Mouse (Mus musculus) large intestine, adult 2 months (tissue): ENCODE measurements around the gene Gm11555. TPM values are rescaled to one million over a fixed set of nuclear protein-coding genes. Genes with fewer than 3 reads are reported as not detected.
"Not testable (repeated sequence)": the region's sequence is repeated elsewhere in the genome, so short reads cannot be mapped to it uniquely, and the experiment has no call there.

Experiments used
- DNase-seq: peaks from one replicate; pipeline ENCODE4 v3.0.0-alpha.2; 2012; ENCODE audit warnings: low read depth, low spot score
- WGBS: fragments of 180-500 bp; shearing (Covaris S2); methylation state at CpG from one replicate; pipeline ENCODE4 v1.1.7; 2018; 5-methylcytosine and 5-hydroxymethylcytosine counted together
- polyA plus RNA-seq: library from polyadenylated mRNA; depleted of rRNA; stranded (reverse); fragments of >200 nt; gene quantifications from 2 replicates; pipeline ENCODE4 v1.2.3, GENCODE M21; 2012; rRNA removed

The Gm11555 gene
- polyA plus RNA-seq, 1 experiment: not detected

GRCm38 (mm10) chr11:99610089-99610488, 39.9 kb downstream of the Gm11555 start, which contains the start of gene Gm11937:
TSS of gene Gm11937 (minus strand) at chr11:99610189.
- 44% methylated on average over 1 of the region's 2 CpGs for WGBS

GRCm38 (mm10) chr11:99609126-99609525, 40.9 kb downstream of the Gm11555 start:
- WGBS: 76% methylated on average over 1 of the region's 1 CpGs

More at GRCm38 (mm10) chr11:99610089-99610488, 39.9 kb downstream of the Gm11555 start, which contains the start of gene Gm11937:
- DNase-seq: not testable (repeated sequence)

GRCm38 (mm10) chr11:99603208-99603607, 46.8 kb downstream of the Gm11555 start, which contains the start of gene Gm11938:
TSS of gene Gm11938 (minus strand) at chr11:99603308.
- WGBS: 22% methylated on average over 1 of the region's 1 CpGs
- not testable (repeated sequence) for DNase-seq

More at GRCm38 (mm10) chr11:99609126-99609525, 40.9 kb downstream of the Gm11555 start:
- no peak for DNase-seq

Other genes starting within 250 kb of the Gm11555 start
- 3.9 and 4.5 TPM in 2 replicates for gene Krt12, start 228.0 kb downstream of the Gm11555 start, polyA plus RNA-seq
- 409 and 926 TPM in 2 replicates for gene Krt20, start 212.1 kb downstream of the Gm11555 start, polyA plus RNA-seq
- gene Krt23, start 157.1 kb downstream of the Gm11555 start, polyA plus RNA-seq: 1.0 and 2.8 TPM in 2 replicates
- gene Krt39, start 128.9 kb downstream of the Gm11555 start, polyA plus RNA-seq: not detected in 2 replicates
- not detected in 2 replicates for gene Krt40, start 107.1 kb downstream of the Gm11555 start, polyA plus RNA-seq
- not detected in 2 replicates for gene Krtap3-3, start 99.4 kb downstream of the Gm11555 start, polyA plus RNA-seq
- not detected in 2 replicates for gene Krtap3-2, start 93.4 kb downstream of the Gm11555 start, polyA plus RNA-seq
- gene Gm11939, start 90.8 kb downstream of the Gm11555 start, polyA plus RNA-seq: not detected in 2 replicates
- 0.30 and 0.55 TPM in 2 replicates for gene Krtap3-1, start 83.6 kb downstream of the Gm11555 start, polyA plus RNA-seq
- not detected in 2 replicates for gene Krtap1-5, start 69.2 kb downstream of the Gm11555 start, polyA plus RNA-seq
- not detected in 2 replicates for gene Krtap1-4, start 66.6 kb downstream of the Gm11555 start, polyA plus RNA-seq
- gene Krtap1-3, start 58.9 kb downstream of the Gm11555 start, polyA plus RNA-seq: not detected in 2 replicates
- gene Krtap9-3, start 52.1 kb downstream of the Gm11555 start, polyA plus RNA-seq: not detected in 2 replicates
- gene Gm11938, start 46.9 kb downstream of the Gm11555 start, polyA plus RNA-seq: 0.21 TPM in 1 of 2 replicates, not detected in the other
- gene Gm11937, start 40.0 kb downstream of the Gm11555 start, polyA plus RNA-seq: not detected in 2 replicates
- 0.22 TPM in 1 of 2 replicates, not detected in the other for gene Krtap2-4, start 35.4 kb downstream of the Gm11555 start, polyA plus RNA-seq
- gene Gm11562, start 29.8 kb downstream of the Gm11555 start, polyA plus RNA-seq: 0.26 TPM in 1 of 2 replicates, not detected in the other
- not detected in 2 replicates for gene Krtap4-1, start 22.0 kb downstream of the Gm11555 start, polyA plus RNA-seq
- not detected in 2 replicates for gene Krtap4-2, start 15.2 kb downstream of the Gm11555 start, polyA plus RNA-seq
- gene Krtap4-7, start 6.1 kb downstream of the Gm11555 start, polyA plus RNA-seq: not detected in 2 replicates
- gene Gm11563, start 8.7 kb upstream of the Gm11555 start, polyA plus RNA-seq: not detected in 2 replicates
- gene Krtap4-6, start 15.7 kb upstream of the Gm11555 start, polyA plus RNA-seq: not detected in 2 replicates
- not detected in 2 replicates for gene Gm14190, start 40.5 kb upstream of the Gm11555 start, polyA plus RNA-seq
- not detected in 2 replicates for gene Gm14180, start 84.1 kb upstream of the Gm11555 start, polyA plus RNA-seq
- not detected in 2 replicates for gene Gm11595, start 122.7 kb upstream of the Gm11555 start, polyA plus RNA-seq
- gene Krtap4-8, start 130.5 kb upstream of the Gm11555 start, polyA plus RNA-seq: not detected in 2 replicates
- gene Krtap4-9, start 135.0 kb upstream of the Gm11555 start, polyA plus RNA-seq: not detected in 2 replicates
- gene Gm11596, start 143.2 kb upstream of the Gm11555 start, polyA plus RNA-seq: not detected in 2 replicates
- gene Gm11569, start 148.7 kb upstream of the Gm11555 start, polyA plus RNA-seq: not detected in 2 replicates
- not detected in 2 replicates for gene Gm11554, start 154.2 kb upstream of the Gm11555 start, polyA plus RNA-seq
- not detected in 2 replicates for gene Krtap4-13, start 159.7 kb upstream of the Gm11555 start, polyA plus RNA-seq
- not detected in 2 replicates for gene Gm11564, start 165.4 kb upstream of the Gm11555 start, polyA plus RNA-seq
- gene 2300003K06Rik, start 187.8 kb upstream of the Gm11555 start, polyA plus RNA-seq: not detected in 2 replicates
- gene Krtap4-16, start 201.4 kb upstream of the Gm11555 start, polyA plus RNA-seq: 0.11 and 0.33 TPM in 2 replicates
- gene Gm11568, start 207.7 kb upstream of the Gm11555 start, polyA plus RNA-seq: not detected in 2 replicates
- not detected in 2 replicates for gene Gm11559, start 214.2 kb upstream of the Gm11555 start, polyA plus RNA-seq
- not detected in 2 replicates for gene Krtap9-1, start 223.2 kb upstream of the Gm11555 start, polyA plus RNA-seq
- gene Gm11567, start 229.0 kb upstream of the Gm11555 start, polyA plus RNA-seq: not detected in 2 replicates